Mouse (Mus musculus) spleen, adult 2 months (tissue): Measurements from ENCODE around the gene Adgrd1. TPM values are rescaled to one million over a fixed set of nuclear protein-coding genes. Genes with fewer than 3 reads are reported as not detected.
A peak's percentile ranks its signal among the peaks of the same experiment; 100 is the strongest.

Experiments
- DNase-seq, 2 experiments: peaks; one replicate each; pipeline versions ENCODE4 v3.0.0 to v3.0.0-alpha.2; 2012 to 2021; ENCODE audit warnings: low spot score in 2 of 2, low read depth in 1 of 2
- H3K27ac ChIP-seq: fragments of 200-500 bp; 2 replicates; pipeline ENCODE4 v1.5.1; 2012; ENCODE audit warnings: low read length, inconsistent platforms; ENCODE audit not compliant: insufficient read depth
- H3K27me3 ChIP-seq: fragments of 200-500 bp; 2 replicates; pipeline ENCODE4 v1.6.1; 2012; ENCODE audit warnings: mild to moderate bottlenecking, moderate library complexity, low read length, inconsistent platforms; ENCODE audit not compliant: control insufficient read depth, insufficient read depth
- H3K36me3 ChIP-seq: fragments of 200-500 bp; 2 replicates; pipeline ENCODE4 v1.6.1; 2012; ENCODE audit warnings: mild to moderate bottlenecking, low read length, inconsistent platforms; ENCODE audit not compliant: control insufficient read depth, insufficient read depth
- H3K4me1 ChIP-seq: fragments of 200-500 bp; 2 replicates; pipeline ENCODE4 v1.6.1; 2011; ENCODE audit warnings: inconsistent platforms; ENCODE audit not compliant: control insufficient read depth, insufficient read depth, insufficient read length
- H3K4me3 ChIP-seq: fragments of 200-500 bp; 2 replicates; pipeline ENCODE4 v1.5.1; 2011; ENCODE audit warnings: mild to moderate bottlenecking, inconsistent platforms; ENCODE audit not compliant: insufficient read depth, insufficient read length; ENCODE audit errors: extremely low read depth
- CTCF ChIP-seq: fragments of 200-500 bp; IDR thresholded peaks from 2 replicates; pipeline ENCODE4 v1.5.1; 2011; ENCODE audit warnings: mild to moderate bottlenecking, inconsistent platforms; ENCODE audit not compliant: insufficient read depth, insufficient read length, insufficient replicate concordance; ENCODE audit errors: extremely low read depth
- POLR2A ChIP-seq: fragments of 200-500 bp; IDR thresholded peaks from 2 replicates; pipeline ENCODE4 v1.6.1; 2011; ENCODE audit warnings: low read depth, low read length, inconsistent platforms
- WGBS: fragments of 180-500 bp; shearing (Covaris S2); methylation state at CpG from one replicate; pipeline ENCODE4 v1.1.7; 2018; 5-methylcytosine and 5-hydroxymethylcytosine counted together
- polyA plus RNA-seq: library from polyadenylated mRNA; depleted of rRNA; stranded (reverse); fragments of >200 nt; gene quantifications from 2 replicates; pipeline ENCODE4 v1.2.3, GENCODE M21; 2012

Adgrd1 gene
- polyA plus RNA-seq, 1 experiment: 1.2 TPM

DNA sequence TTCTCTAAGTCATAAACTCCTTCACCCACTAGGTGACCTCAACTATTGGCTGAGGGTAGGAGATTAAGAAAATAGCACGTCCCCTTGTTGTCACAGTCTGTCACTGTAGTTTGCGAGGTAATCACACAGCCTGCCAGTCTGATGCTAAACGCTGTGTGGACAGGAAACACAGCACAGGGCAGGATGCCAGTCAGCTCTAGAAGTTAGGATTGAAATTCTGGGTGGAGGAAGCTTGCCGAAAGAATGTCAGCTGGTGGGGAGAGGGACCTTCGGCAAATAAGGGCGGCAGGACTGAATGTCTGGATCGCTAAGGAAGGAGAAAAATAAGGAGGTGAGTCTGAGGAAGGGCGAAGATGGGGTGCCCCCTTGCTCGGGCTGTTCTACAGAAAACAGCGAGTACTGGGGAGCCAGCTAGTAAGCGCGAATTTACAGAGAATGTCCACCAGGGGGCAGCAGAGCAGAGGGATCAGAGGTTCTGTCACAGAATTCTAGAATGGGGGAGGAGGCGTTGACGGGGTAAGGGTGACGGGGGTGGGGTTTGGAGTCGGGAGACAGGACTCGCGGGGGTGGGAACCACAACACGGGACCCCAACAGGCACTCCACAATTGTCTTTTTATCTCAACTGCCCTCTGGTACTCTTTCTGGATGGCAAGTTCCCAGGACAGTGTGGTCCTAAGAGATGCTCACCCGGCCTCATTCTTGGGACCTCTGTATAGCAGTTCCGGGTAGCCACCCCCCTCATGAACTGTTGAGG lies 33.3 kb upstream of the Adgrd1 start:
- Histone ChIP-seq H3K4me3 (no peak overlapping the region), H3K4me1 (no peaks in the 10 kb centered on the region), H3K36me3 (no peaks in the 10 kb centered on the region), H3K27ac (no peak overlapping the region), H3K27me3 (no peaks in the 10 kb centered on the region)
- WGBS: 5% methylated on average over 21 of the region's 21 CpGs
- peak; percentile 37 to 77 for DNase-seq
- TF ChIP-seq POLR2A (no peak), CTCF (peak; percentile 73; the same call in 1 of the 2 replicates)

DNA sequence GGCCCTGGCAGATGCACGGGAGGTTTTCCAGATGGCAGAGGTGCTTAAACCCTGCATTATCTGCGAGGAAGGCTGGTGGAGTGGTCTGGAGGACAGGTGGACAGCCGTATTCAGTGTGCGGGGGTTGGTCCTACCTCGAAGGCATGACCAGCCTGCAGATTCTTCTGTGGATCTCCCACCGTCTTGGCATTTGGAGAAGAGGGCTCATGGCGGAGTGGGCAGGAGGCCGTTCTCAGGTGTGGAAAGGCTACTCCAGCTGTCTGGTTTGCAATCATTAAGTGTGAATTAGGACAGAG lies 32.8 kb upstream of the Adgrd1 start:
- TF ChIP-seq CTCF: no peak
- TF ChIP-seq POLR2A: no peak
- Histone ChIP-seq H3K27me3 (no peaks in the 10 kb centered on the region), H3K27ac (no peak overlapping the region), H3K36me3 (no peaks in the 10 kb centered on the region), H3K4me1 (no peaks in the 10 kb centered on the region), H3K4me3 (no peak overlapping the region)
- WGBS: 59% methylated on average over 8 of the region's 8 CpGs
- DNase-seq: no peak

DNA sequence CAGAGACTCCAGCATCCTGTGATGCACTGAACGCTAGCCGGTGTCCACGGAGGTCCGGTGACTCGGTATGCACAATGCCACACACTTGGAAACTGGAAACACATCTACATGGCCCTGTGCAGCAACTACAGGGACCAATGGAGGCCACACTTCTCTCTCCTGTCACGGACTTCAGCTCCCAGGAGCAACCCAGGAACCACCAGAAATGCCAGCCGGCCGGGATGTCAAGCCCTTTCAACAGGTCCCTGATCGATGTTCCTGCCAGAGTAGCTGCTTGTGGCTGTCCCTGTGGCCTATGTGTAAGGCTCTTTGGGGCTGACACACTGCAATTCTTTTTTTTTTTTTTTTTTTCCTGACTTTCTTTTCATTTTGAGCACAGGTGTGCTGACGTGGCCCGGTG lies 32.4 kb upstream of the Adgrd1 start:
- WGBS: 84% methylated on average over 11 of the region's 11 CpGs
- H3K27me3 ChIP-seq: no peaks in the 10 kb centered on the region

DNA sequence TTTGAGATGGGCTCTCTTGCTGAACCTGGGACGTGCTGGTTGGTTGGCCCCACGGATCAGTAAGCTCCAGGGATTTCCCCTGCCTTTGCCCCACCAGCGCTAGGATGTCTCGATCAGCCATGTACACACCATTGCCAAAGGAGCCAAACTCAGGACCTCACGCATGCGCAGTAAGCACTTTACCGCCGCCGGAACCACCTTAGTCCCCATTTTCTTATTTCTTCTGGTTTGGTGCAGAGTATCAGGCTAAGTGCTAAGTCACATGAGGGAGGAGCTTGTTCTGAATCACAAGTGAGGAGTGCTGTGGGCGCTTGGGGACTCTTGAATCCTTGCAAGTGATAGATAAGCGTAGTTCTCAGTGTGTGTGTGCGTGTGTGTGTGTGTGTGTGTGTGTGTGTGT lies 31.2 kb upstream of the Adgrd1 start:
- no peak for DNase-seq
- no peaks in the 10 kb centered on the region for H3K4me1 ChIP-seq
- H3K27ac ChIP-seq: no peak overlapping the region
- H3K36me3 ChIP-seq: no peaks in the 10 kb centered on the region
- no peak overlapping the region for H3K4me3 ChIP-seq
- H3K27me3 ChIP-seq: no peaks in the 10 kb centered on the region
- no peak for TF ChIP-seq POLR2A
- no peak for TF ChIP-seq CTCF
- 78% methylated on average over 12 of the region's 12 CpGs for WGBS

More for the DNA sequence above, 32.4 kb upstream of the Adgrd1 start:
- TF ChIP-seq CTCF (no peak), POLR2A (no peak)
- H3K4me1 ChIP-seq: no peaks in the 10 kb centered on the region
- no peak overlapping the region for H3K27ac ChIP-seq
- H3K4me3 ChIP-seq: no peak overlapping the region
- H3K36me3 ChIP-seq: no peaks in the 10 kb centered on the region
- DNase-seq: no peak

DNA sequence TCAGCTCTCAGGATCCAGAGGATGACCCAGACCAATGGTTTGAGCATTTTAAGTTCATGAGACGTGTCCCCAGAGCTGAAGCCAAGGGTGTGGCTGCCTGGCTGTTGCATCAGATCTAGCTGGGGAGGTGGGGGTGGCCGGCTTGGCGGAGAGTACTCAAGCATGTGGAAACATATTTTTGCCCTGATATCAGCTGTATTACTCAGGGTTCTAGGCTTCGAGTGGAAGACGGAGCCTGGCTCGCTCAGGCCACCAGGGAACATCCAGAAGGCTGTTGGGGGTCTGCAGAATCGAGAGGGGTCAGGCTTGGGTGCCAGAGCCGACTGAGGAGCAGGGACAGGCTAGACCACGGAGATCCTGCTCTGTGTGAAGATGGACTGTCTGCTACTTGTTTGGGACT lies 30.6 kb upstream of the Adgrd1 start:
- WGBS: 73% methylated on average over 9 of the region's 9 CpGs
- TF ChIP-seq CTCF: no peak
- TF ChIP-seq POLR2A: no peak
- Histone ChIP-seq H3K36me3 (no peaks in the 10 kb centered on the region), H3K27me3 (no peaks in the 10 kb centered on the region), H3K4me3 (no peak overlapping the region), H3K27ac (no peak overlapping the region), H3K4me1 (no peaks in the 10 kb centered on the region)
- DNase-seq: no peak

DNA sequence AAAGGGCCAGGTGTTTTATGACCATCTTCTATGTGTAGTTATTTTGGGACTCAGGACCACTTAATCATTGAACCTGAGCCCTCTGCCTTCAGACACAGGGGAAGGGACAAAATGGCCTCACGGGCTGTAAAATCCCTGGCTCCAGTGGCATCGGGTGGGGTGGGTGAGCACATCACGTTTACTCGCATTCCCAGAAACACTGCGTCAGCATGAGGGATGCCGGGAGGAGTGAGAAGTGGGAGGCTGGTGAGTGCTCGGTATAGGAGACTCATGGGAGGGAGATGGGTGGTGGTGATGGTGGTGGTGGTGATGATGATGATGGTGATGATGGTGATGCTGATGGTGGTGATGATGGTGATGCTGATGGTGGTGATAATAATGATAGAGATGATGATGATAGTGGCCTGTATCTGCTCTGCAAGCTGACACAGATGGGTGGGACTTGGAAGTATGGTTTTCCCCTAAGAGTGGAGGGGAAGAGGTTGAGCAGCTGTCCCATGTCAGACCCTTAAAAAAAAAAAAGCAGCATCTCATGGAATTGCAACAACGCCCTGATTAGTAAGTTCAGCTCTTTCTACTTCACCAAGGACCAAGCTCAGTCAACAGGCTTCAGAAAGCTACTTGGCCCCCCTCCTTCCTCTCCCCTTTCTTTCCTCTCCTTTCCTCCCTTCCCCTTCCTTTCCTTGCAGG lies 29.9 kb upstream of the Adgrd1 start:
- TF ChIP-seq CTCF: no peak
- no peak for TF ChIP-seq POLR2A
- H3K27me3 ChIP-seq: no peaks in the 10 kb centered on the region
- no peaks in the 10 kb centered on the region for H3K4me1 ChIP-seq
- 90% methylated on average over 8 of the region's 8 CpGs for WGBS
- H3K27ac ChIP-seq: no peak overlapping the region
- no peaks in the 10 kb centered on the region for H3K36me3 ChIP-seq
- no peak for DNase-seq
- H3K4me3 ChIP-seq: no peak overlapping the region
